Mouse (Mus musculus): ENCODE measurements around the gene Cyp4f17. TPM values are rescaled to one million over a fixed set of nuclear protein-coding genes. Genes with fewer than 3 reads are reported as not detected.

Cyp4f17 gene
- polyA plus RNA-seq, 1 experiment from 2014 or later: 4.8 TPM

DNA sequence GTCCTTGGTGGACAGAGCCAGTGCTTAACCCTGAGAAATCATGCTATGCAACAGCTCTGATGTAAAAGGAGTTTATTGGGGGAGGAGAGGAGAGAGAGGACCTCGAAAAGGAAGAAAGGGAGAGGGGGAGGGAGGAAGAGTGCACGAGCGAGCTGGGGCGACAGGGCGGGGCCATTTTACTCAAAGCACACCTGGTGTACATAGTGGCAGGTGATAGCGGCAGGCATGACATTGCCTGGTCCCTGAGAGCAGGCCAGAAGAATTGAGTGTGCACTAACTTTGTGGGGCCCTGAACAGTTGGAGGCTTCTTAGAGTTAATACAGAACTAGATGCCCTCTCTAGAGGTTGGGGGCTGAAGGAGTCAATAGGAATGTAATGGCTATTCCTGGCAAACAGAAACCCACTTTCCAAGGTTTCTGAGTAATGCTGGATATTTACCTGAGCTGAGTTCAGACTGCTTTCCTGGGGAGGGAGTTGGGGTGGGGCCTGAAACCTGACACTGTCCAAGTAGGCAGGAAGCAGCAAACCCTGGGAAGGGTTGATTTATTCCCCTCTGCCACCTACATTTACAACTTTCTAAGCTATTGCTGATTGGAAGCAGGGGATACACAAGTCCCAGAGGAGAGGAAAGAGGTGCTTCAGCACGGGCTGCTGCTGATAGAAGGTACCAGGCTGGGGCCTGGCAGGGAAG is 71.8 kb downstream of the Cyp4f17 start:
- DNase-seq (ENCODE audit: low spot score, missing footprints) (no peak), ATAC-seq (ENCODE audit: low FRiP score) (no peak)
- Histone ChIP-seq H3K36me3 (ENCODE audit: control insufficient read depth, insufficient read depth, low read length) (no peaks in the 10 kb centered on the region), H3K27ac (ENCODE audit: low read depth, low read length) (no peak overlapping the region), H3K4me1 (ENCODE audit: control insufficient read depth, insufficient read depth, low read length) (no peaks in the 10 kb centered on the region), H3K4me2 (no peak overlapping the region), H3K9ac (ENCODE audit: low read length) (no peak overlapping the region), H3K9me3 (ENCODE audit: control insufficient read depth, low read length) (no peaks in the 10 kb centered on the region), H3K4me3 (ENCODE audit: low read depth, low read length) (no peak overlapping the region), H3K27me3 (ENCODE audit: control insufficient read depth, insufficient read depth, low read length) (no peaks in the 10 kb centered on the region)
- WGBS: 68% methylated on average over 7 of the region's 7 CpGs

Other genes starting within 250 kb of the Cyp4f17 start
- gene Brd4, start 221.3 kb upstream of the Cyp4f17 start, polyA plus RNA-seq (2014; fragmentation: Nextera tagmentation; extraction: Ambion mirVana): 82.8 and 97.9 TPM in 2 replicates
- gene Akap8, start 184.8 kb upstream of the Cyp4f17 start, polyA plus RNA-seq (2014; fragmentation: Nextera tagmentation; extraction: Ambion mirVana): 53.0 and 55.4 TPM in 2 replicates
- gene Akap8l, start 155.4 kb upstream of the Cyp4f17 start, polyA plus RNA-seq (2014; fragmentation: Nextera tagmentation; extraction: Ambion mirVana): 67.1 and 67.4 TPM in 2 replicates
- gene Wiz, start 116.6 kb upstream of the Cyp4f17 start, polyA plus RNA-seq (2014; fragmentation: Nextera tagmentation; extraction: Ambion mirVana): 33.7 and 36.9 TPM in 2 replicates
- 0.52 and 0.70 TPM in 2 replicates for gene Rasal3, start 102.5 kb upstream of the Cyp4f17 start, polyA plus RNA-seq (2014; fragmentation: Nextera tagmentation; extraction: Ambion mirVana)
- not detected in 2 replicates for gene Pglyrp2, start 81.9 kb upstream of the Cyp4f17 start, polyA plus RNA-seq (2014; fragmentation: Nextera tagmentation; extraction: Ambion mirVana)
- gene Cyp4f39, start 53.3 kb upstream of the Cyp4f17 start, polyA plus RNA-seq (2014; fragmentation: Nextera tagmentation; extraction: Ambion mirVana): 0.26 and 0.42 TPM in 2 replicates
- 8.3 and 11.0 TPM in 2 replicates for gene Cyp4f16, start 30.5 kb downstream of the Cyp4f17 start, polyA plus RNA-seq (2014; fragmentation: Nextera tagmentation; extraction: Ambion mirVana)
- 0.32 TPM in 1 of 2 replicates, not detected in the other for gene Cyp4f37, start 115.3 kb downstream of the Cyp4f17 start, polyA plus RNA-seq (2014; fragmentation: Nextera tagmentation; extraction: Ambion mirVana)
- not detected in 2 replicates for gene Cyp4f40, start 152.8 kb downstream of the Cyp4f17 start, polyA plus RNA-seq (2014; fragmentation: Nextera tagmentation; extraction: Ambion mirVana)
- gene Cyp4f15, start 179.6 kb downstream of the Cyp4f17 start, polyA plus RNA-seq (2014; fragmentation: Nextera tagmentation; extraction: Ambion mirVana): 0.46 and 1.0 TPM in 2 replicates